Mouse (Mus musculus): Measurements from ENCODE around the gene Ciapin1. TPM values are rescaled to one million over a fixed set of nuclear protein-coding genes. Genes with fewer than 3 reads are reported as not detected.

Ciapin1 gene
- polyA plus RNA-seq, 1 experiment from 2014 or later, result 95.1 TPM

DNA sequence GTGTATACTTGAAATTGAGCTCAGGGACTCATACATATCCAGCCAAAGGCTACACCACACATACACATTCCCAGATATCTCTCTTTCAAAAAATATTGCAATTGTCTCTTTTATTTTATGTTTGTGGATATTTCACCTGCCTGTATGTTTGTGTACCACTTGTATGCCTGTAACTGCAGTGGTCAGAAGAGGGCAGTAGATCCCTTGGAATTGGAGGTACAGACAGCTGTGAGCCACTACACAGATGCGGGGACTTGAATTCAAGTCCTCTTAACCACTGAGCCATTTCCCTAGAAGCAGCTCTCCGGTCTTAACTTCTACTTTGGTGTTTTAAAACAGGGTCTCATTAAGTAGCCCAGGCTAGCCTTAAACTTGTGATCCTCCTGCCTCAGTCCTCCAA lies 43.4 kb downstream of the Ciapin1 start:
- Histone ChIP-seq H3K4me3 (ENCODE audit: low read depth, low read length) (no peak overlapping the region), H3K27me3 (replicated peaks; ENCODE audit: control insufficient read depth, insufficient read depth, low read length) (no peaks in the 10 kb centered on the region), H3K4me1 (replicated peaks; ENCODE audit: control insufficient read depth, insufficient read depth, low read length) (no peaks in the 10 kb centered on the region), H3K9me3 (ENCODE audit: control insufficient read depth) (no peaks in the 10 kb centered on the region), H3K4me2 (replicated peaks; ENCODE audit: low read depth) (no peak overlapping the region), H3K27ac (ENCODE audit: low read depth, low read length) (no peak overlapping the region), H3K9ac (ENCODE audit: low read depth, low read length) (no peak overlapping the region), H3K36me3 (ENCODE audit: control insufficient read depth, insufficient read depth) (no peaks in the 10 kb centered on the region)
- ATAC-seq, result no peak
- peak; percentile 42 for TF ChIP-seq CTCF (IDR thresholded peaks at IDR 0.05; ENCODE audit: low read depth)
- 91% methylated on average over 2 of the region's 2 CpGs for WGBS

GRCm38 (mm10) chr8:94794368-94794767 lies 43.8 kb downstream of the Ciapin1 start:
- Histone ChIP-seq H3K27me3 (replicated peaks; ENCODE audit: control insufficient read depth, insufficient read depth, low read length) (no peaks in the 10 kb centered on the region), H3K4me1 (replicated peaks; ENCODE audit: control insufficient read depth, insufficient read depth, low read length) (no peaks in the 10 kb centered on the region), H3K9me3 (ENCODE audit: control insufficient read depth) (no peaks in the 10 kb centered on the region), H3K4me3 (ENCODE audit: low read depth, low read length) (no peak overlapping the region), H3K36me3 (ENCODE audit: control insufficient read depth, insufficient read depth) (no peaks in the 10 kb centered on the region), H3K27ac (ENCODE audit: low read depth, low read length) (no peak overlapping the region), H3K9ac (ENCODE audit: low read depth, low read length) (no peak overlapping the region), H3K4me2 (replicated peaks; ENCODE audit: low read depth) (no peak overlapping the region)
- ATAC-seq, result no peak
- no peak for TF ChIP-seq CTCF (IDR thresholded peaks at IDR 0.05; ENCODE audit: low read depth)
- WGBS, result 89% methylated on average over 4 of the region's 4 CpGs

GRCm38 (mm10) chr8:94789256-94789955 lies 48.8 kb downstream of the Ciapin1 start:
- peak; percentile 28; the same call in 1 of the 2 replicates for ATAC-seq
- H3K9ac ChIP-seq (ENCODE audit: low read depth, low read length), result no peak overlapping the region
- no peak for TF ChIP-seq CTCF (IDR thresholded peaks at IDR 0.05; ENCODE audit: low read depth)
- no peaks in the 10 kb centered on the region for H3K36me3 ChIP-seq (ENCODE audit: control insufficient read depth, insufficient read depth)
- H3K4me1 ChIP-seq (replicated peaks; ENCODE audit: control insufficient read depth, insufficient read depth, low read length), result no peaks in the 10 kb centered on the region; the same call in 1 of the 2 replicates
- H3K27ac ChIP-seq (ENCODE audit: low read depth, low read length), result peak overlapping the region; percentile 66
- H3K27me3 ChIP-seq (replicated peaks; ENCODE audit: control insufficient read depth, insufficient read depth, low read length), result no peaks in the 10 kb centered on the region
- H3K4me2 ChIP-seq (replicated peaks; ENCODE audit: low read depth), result no peak overlapping the region
- WGBS, result 72% methylated on average over 10 of the region's 10 CpGs
- no peaks in the 10 kb centered on the region for H3K9me3 ChIP-seq (ENCODE audit: control insufficient read depth)
- H3K4me3 ChIP-seq (ENCODE audit: low read depth, low read length), result no peak overlapping the region

- peak overlapping the region; percentile 76 for H3K27ac ChIP-seq (ENCODE audit: low read depth, low read length)
- no peaks in the 10 kb centered on the region for H3K9me3 ChIP-seq (ENCODE audit: control insufficient read depth)
- no peak overlapping the region for H3K4me3 ChIP-seq (ENCODE audit: low read depth, low read length)
- H3K4me2 ChIP-seq (replicated peaks; ENCODE audit: low read depth), result no peak overlapping the region
- H3K36me3 ChIP-seq (ENCODE audit: control insufficient read depth, insufficient read depth), result no peaks in the 10 kb centered on the region
- no peak for TF ChIP-seq CTCF (IDR thresholded peaks at IDR 0.05; ENCODE audit: low read depth)
- no peak overlapping the region for H3K9ac ChIP-seq (ENCODE audit: low read depth, low read length)
- peak; percentile 50 for ATAC-seq
- no peaks in the 10 kb centered on the region for H3K27me3 ChIP-seq (replicated peaks; ENCODE audit: control insufficient read depth, insufficient read depth, low read length)
- H3K4me1 ChIP-seq (replicated peaks; ENCODE audit: control insufficient read depth, insufficient read depth, low read length), result no peaks in the 10 kb centered on the region; the same call in 1 of the 2 replicates
- 41% methylated on average over 15 of the region's 15 CpGs for WGBS
Measured at GRCm38 (mm10) chr8:94787524-94788501, 50.3 kb downstream of the Ciapin1 start.

- ATAC-seq, result no peak
- no peaks in the 10 kb centered on the region for H3K27me3 ChIP-seq (replicated peaks; ENCODE audit: control insufficient read depth, insufficient read depth, low read length)
- H3K4me1 ChIP-seq (replicated peaks; ENCODE audit: control insufficient read depth, insufficient read depth, low read length), result peaks cover 2% of the 10 kb centered on the region
- H3K9me3 ChIP-seq (ENCODE audit: control insufficient read depth), result no peaks in the 10 kb centered on the region
- no peak overlapping the region for H3K4me2 ChIP-seq (replicated peaks; ENCODE audit: low read depth)
- H3K27ac ChIP-seq (ENCODE audit: low read depth, low read length), result peak overlapping the region; percentile 90
- no peaks in the 10 kb centered on the region for H3K36me3 ChIP-seq (ENCODE audit: control insufficient read depth, insufficient read depth)
- no peak overlapping the region for H3K9ac ChIP-seq (ENCODE audit: low read depth, low read length)
- WGBS, result 71% methylated on average over 6 of the region's 6 CpGs
- H3K4me3 ChIP-seq (ENCODE audit: low read depth, low read length), result no peak overlapping the region
- TF ChIP-seq CTCF (IDR thresholded peaks at IDR 0.05; ENCODE audit: low read depth), result no peak
Measured at GRCm38 (mm10) chr8:94785995-94786595, 52.1 kb downstream of the Ciapin1 start.

Data from intestine, postnatal 0 days (tissue).